Mouse (Mus musculus) cerebellum, adult (tissue): ENCODE results near the gene Etv4.
A peak's percentile ranks its signal among the peaks of the same experiment; 100 is the strongest.

Experiments used
- ATAC-seq: cut with Nextera tagmentation; 2 replicates; pipeline ENCODE4 v1.9.2; 2017; ENCODE audit warnings: mild to moderate bottlenecking, moderate library complexity, mixed read lengths; ENCODE audit not compliant: insufficient number of reproducible peaks, low FRiP score, low TSS enrichment

The Etv4 gene

GRCm38 (mm10) chr11:101785143-101785851, at the start of gene Etv4:
Gene Etv4, minus strand, starts transcription at chr11:101785371.
- ATAC-seq: peak; percentile 87; the same call in 1 of the 2 replicates

- ATAC-seq: no peak
Observed at GRCm38 (mm10) chr11:101832001-101832400, 46.8 kb upstream of the Etv4 start.

- no peak for ATAC-seq
Observed at GRCm38 (mm10) chr11:101830616-101831015, 45.4 kb upstream of the Etv4 start.

- no peak for ATAC-seq
Observed at GRCm38 (mm10) chr11:101830112-101830511, 44.9 kb upstream of the Etv4 start.

GRCm38 (mm10) chr11:101828718-101829117, 43.5 kb upstream of the Etv4 start:
- ATAC-seq: no peak

- ATAC-seq: no peak
Observed at GRCm38 (mm10) chr11:101823210-101823609, 38.0 kb upstream of the Etv4 start.

- no peak for ATAC-seq
Observed at GRCm38 (mm10) chr11:101820899-101821298, 35.7 kb upstream of the Etv4 start.

- ATAC-seq: no peak
Observed at GRCm38 (mm10) chr11:101819853-101820252, 34.7 kb upstream of the Etv4 start.

- no peak for ATAC-seq
Observed at GRCm38 (mm10) chr11:101815103-101816085, 30.2 kb upstream of the Etv4 start.

- peak; percentile 56; the same call in 1 of the 2 replicates for ATAC-seq
Observed at GRCm38 (mm10) chr11:101814375-101815102, 29.4 kb upstream of the Etv4 start.

GRCm38 (mm10) chr11:101813259-101813658, 28.1 kb upstream of the Etv4 start:
- no peak for ATAC-seq

GRCm38 (mm10) chr11:101809060-101809828, 24.1 kb upstream of the Etv4 start:
- ATAC-seq: no peak

- ATAC-seq: no peak
Observed at GRCm38 (mm10) chr11:101807266-101807665, 22.1 kb upstream of the Etv4 start.

GRCm38 (mm10) chr11:101806741-101807140, 21.6 kb upstream of the Etv4 start:
- ATAC-seq: no peak

- no peak for ATAC-seq
Observed at GRCm38 (mm10) chr11:101805113-101805704, 20.0 kb upstream of the Etv4 start.

GRCm38 (mm10) chr11:101801386-101801785, 16.2 kb upstream of the Etv4 start:
- ATAC-seq: no peak

GRCm38 (mm10) chr11:101798083-101798482, 12.9 kb upstream of the Etv4 start:
- ATAC-seq: no peak

- ATAC-seq: no peak
Observed at GRCm38 (mm10) chr11:101797355-101797754, 12.2 kb upstream of the Etv4 start.

- no peak for ATAC-seq
Observed at GRCm38 (mm10) chr11:101790811-101791526, 5.8 kb upstream of the Etv4 start.
